Mouse (Mus musculus) heart, embryonic 11.5 days (tissue): ENCODE results near the gene Mbnl2. TPM values are rescaled to one million over a fixed set of nuclear protein-coding genes. Genes with fewer than 3 reads are reported as not detected.

ENCODE experiments used
- ATAC-seq: fragments of 200-750 bp; cut with Nextera tagmentation; replicated peaks from 2 replicates; pipeline ENCODE4 v1.8.0; 2017; ENCODE audit warnings: moderate library complexity; ENCODE audit not compliant: insufficient number of reproducible peaks, low FRiP score, low TSS enrichment
- H3K27ac ChIP-seq: fragments of 300-500 bp; sonication (generic); 2 replicates; pipeline ENCODE4 v1.5.1; 2014; ENCODE audit warnings: mild to moderate bottlenecking, low read depth, low read length
- H3K27me3 ChIP-seq: fragments of 300-500 bp; sonication (generic); 2 replicates; pipeline ENCODE4 v1.6.1; 2014; ENCODE audit warnings: mild to moderate bottlenecking, low read length, mixed read lengths; ENCODE audit not compliant: control insufficient read depth, insufficient read depth
- H3K36me3 ChIP-seq: fragments of 300-500 bp; sonication (generic); 2 replicates; pipeline ENCODE4 v1.6.1; 2014; ENCODE audit warnings: mild to moderate bottlenecking, low read length, moderate library complexity, mixed read lengths; ENCODE audit not compliant: control insufficient read depth, insufficient read depth
- H3K4me1 ChIP-seq: fragments of 300-500 bp; sonication (generic); 2 replicates; pipeline ENCODE4 v1.6.1; 2014; ENCODE audit warnings: low read length; ENCODE audit not compliant: control insufficient read depth, insufficient read depth
- H3K4me2 ChIP-seq: fragments of 300-500 bp; sonication (generic); 2 replicates; pipeline ENCODE4 v1.6.1; 2014; ENCODE audit warnings: mild to moderate bottlenecking, moderate library complexity
- H3K4me3 ChIP-seq: fragments of 300-500 bp; sonication (generic); 2 replicates; pipeline ENCODE4 v1.5.1; 2014; ENCODE audit warnings: low read depth, low read length
- H3K9ac ChIP-seq: fragments of 300-500 bp; sonication (generic); 2 replicates; pipeline ENCODE4 v1.6.1; 2014; ENCODE audit warnings: mild to moderate bottlenecking, low read depth, low read length, moderate library complexity
- H3K9me3 ChIP-seq: fragments of 300-500 bp; sonication (generic); replicated peaks from 2 replicates; pipeline ENCODE4 v1.6.1; 2016; ENCODE audit warnings: low read length; ENCODE audit not compliant: control insufficient read depth
- WGBS: fragments of 180-500 bp; shearing (Covaris S2); extraction: QIAGEN DNeasy Blood & Tissue Kit; methylation state at CpG from one replicate; pipeline ENCODE4 v1.1.7; 2014; ENCODE audit not compliant: insufficient replicate concordance; 5-methylcytosine and 5-hydroxymethylcytosine counted together
- polyA plus RNA-seq: library from polyadenylated mRNA; unstranded; fragments of >200 nt; fragmentation: Nextera tagmentation; extraction: Ambion mirVana; gene quantifications from 2 replicates; pipeline ENCODE4 v1.2.1, GENCODE M21; 2014

The Mbnl2 gene
- polyA plus RNA-seq, 1 experiment from 2014 or later, result 107 TPM

GRCm38 (mm10) chr14:120397871-120398647 is 122.6 kb downstream of the Mbnl2 start:
- H3K9me3 ChIP-seq, result no peaks in the 10 kb centered on the region
- no peak overlapping the region for H3K4me3 ChIP-seq
- H3K9ac ChIP-seq, result no peak overlapping the region
- no peaks in the 10 kb centered on the region for H3K27me3 ChIP-seq
- no peak overlapping the region for H3K4me2 ChIP-seq
- no peaks in the 10 kb centered on the region for H3K4me1 ChIP-seq
- peaks cover 17% of the 10 kb centered on the region for H3K36me3 ChIP-seq
- 52% methylated on average over 10 of the region's 10 CpGs for WGBS
- H3K27ac ChIP-seq, result no peak overlapping the region
- ATAC-seq, result peak; percentile 42

GRCm38 (mm10) chr14:120399614-120400013 is 124.1 kb downstream of the Mbnl2 start:
- no peak overlapping the region for H3K9ac ChIP-seq
- peaks cover 17% of the 10 kb centered on the region for H3K36me3 ChIP-seq
- no peak overlapping the region for H3K4me3 ChIP-seq
- H3K4me1 ChIP-seq, result no peaks in the 10 kb centered on the region
- no peak for ATAC-seq
- no peak overlapping the region for H3K4me2 ChIP-seq
- H3K27me3 ChIP-seq, result no peaks in the 10 kb centered on the region
- WGBS, result 87% methylated on average over 6 of the region's 6 CpGs
- H3K27ac ChIP-seq, result no peak overlapping the region
- no peaks in the 10 kb centered on the region for H3K9me3 ChIP-seq

GRCm38 (mm10) chr14:120401158-120401557 is 125.7 kb downstream of the Mbnl2 start:
- H3K4me1 ChIP-seq, result no peaks in the 10 kb centered on the region
- no peak overlapping the region for H3K4me2 ChIP-seq
- no peak overlapping the region for H3K27ac ChIP-seq
- no peaks in the 10 kb centered on the region for H3K9me3 ChIP-seq
- no peaks in the 10 kb centered on the region for H3K27me3 ChIP-seq
- WGBS, result 89% methylated on average over 15 of the region's 15 CpGs
- no peak for ATAC-seq
- H3K36me3 ChIP-seq, result peaks cover 17% of the 10 kb centered on the region
- H3K4me3 ChIP-seq, result no peak overlapping the region
- no peak overlapping the region for H3K9ac ChIP-seq

GRCm38 (mm10) chr14:120402715-120403114 is 127.2 kb downstream of the Mbnl2 start:
- H3K27me3 ChIP-seq, result no peaks in the 10 kb centered on the region
- no peak overlapping the region for H3K4me3 ChIP-seq
- no peaks in the 10 kb centered on the region for H3K4me1 ChIP-seq
- ATAC-seq, result no peak
- H3K9ac ChIP-seq, result no peak overlapping the region
- no peak overlapping the region for H3K4me2 ChIP-seq
- 84% methylated on average over 9 of the region's 9 CpGs for WGBS
- H3K27ac ChIP-seq, result no peak overlapping the region
- peaks cover 11% of the 10 kb centered on the region for H3K36me3 ChIP-seq
- no peaks in the 10 kb centered on the region for H3K9me3 ChIP-seq

- no peak for ATAC-seq
- Histone ChIP-seq H3K27me3 (no peaks in the 10 kb centered on the region), H3K9me3 (no peaks in the 10 kb centered on the region), H3K4me2 (no peak overlapping the region), H3K9ac (no peak overlapping the region), H3K36me3 (peaks cover 11% of the 10 kb centered on the region), H3K27ac (no peak overlapping the region), H3K4me1 (no peaks in the 10 kb centered on the region), H3K4me3 (no peak overlapping the region)
- WGBS, result 94% methylated on average over 7 of the region's 7 CpGs
Measured at GRCm38 (mm10) chr14:120404364-120404763, 128.9 kb downstream of the Mbnl2 start.

GRCm38 (mm10) chr14:120404811-120405582 is 129.5 kb downstream of the Mbnl2 start:
- Histone ChIP-seq H3K27ac (no peak overlapping the region), H3K36me3 (peaks cover 9% of the 10 kb centered on the region), H3K4me2 (no peak overlapping the region), H3K9ac (no peak overlapping the region), H3K4me3 (no peak overlapping the region), H3K4me1 (no peaks in the 10 kb centered on the region), H3K27me3 (no peaks in the 10 kb centered on the region), H3K9me3 (no peaks in the 10 kb centered on the region)
- 83% methylated on average over 17 of the region's 17 CpGs for WGBS
- no peak for ATAC-seq

GRCm38 (mm10) chr14:120405597-120405996 is 130.1 kb downstream of the Mbnl2 start:
- 78% methylated on average over 3 of the region's 3 CpGs for WGBS
- H3K36me3 ChIP-seq, result peaks cover 9% of the 10 kb centered on the region
- no peaks in the 10 kb centered on the region for H3K27me3 ChIP-seq
- no peak overlapping the region for H3K9ac ChIP-seq
- no peak overlapping the region for H3K4me2 ChIP-seq
- H3K4me1 ChIP-seq, result no peaks in the 10 kb centered on the region
- H3K4me3 ChIP-seq, result no peak overlapping the region
- no peak overlapping the region for H3K27ac ChIP-seq
- ATAC-seq, result no peak
- H3K9me3 ChIP-seq, result no peaks in the 10 kb centered on the region

GRCm38 (mm10) chr14:120406271-120406670 is 130.8 kb downstream of the Mbnl2 start:
- 53% methylated on average over 6 of the region's 6 CpGs for WGBS
- Histone ChIP-seq H3K27ac (no peak overlapping the region), H3K9ac (no peak overlapping the region), H3K27me3 (no peaks in the 10 kb centered on the region), H3K4me3 (no peak overlapping the region), H3K4me1 (no peaks in the 10 kb centered on the region), H3K4me2 (no peak overlapping the region), H3K9me3 (no peaks in the 10 kb centered on the region), H3K36me3 (peaks cover 8% of the 10 kb centered on the region)
- no peak for ATAC-seq
